Mouse (Mus musculus) frontal cortex, adult (tissue): ENCODE results near the gene Gm14214.

ENCODE experiments used
- ATAC-seq: cut with Nextera tagmentation; 2 replicates; pipeline ENCODE4 v1.9.2; 2017; ENCODE audit warnings: mild to moderate bottlenecking, moderate library complexity, mixed read lengths; ENCODE audit not compliant: low TSS enrichment

The Gm14214 gene

GRCm38 (mm10) chr2:154776496-154776895, 6.7 kb upstream of the Gm14214 start:
- no peak for ATAC-seq

DNA sequence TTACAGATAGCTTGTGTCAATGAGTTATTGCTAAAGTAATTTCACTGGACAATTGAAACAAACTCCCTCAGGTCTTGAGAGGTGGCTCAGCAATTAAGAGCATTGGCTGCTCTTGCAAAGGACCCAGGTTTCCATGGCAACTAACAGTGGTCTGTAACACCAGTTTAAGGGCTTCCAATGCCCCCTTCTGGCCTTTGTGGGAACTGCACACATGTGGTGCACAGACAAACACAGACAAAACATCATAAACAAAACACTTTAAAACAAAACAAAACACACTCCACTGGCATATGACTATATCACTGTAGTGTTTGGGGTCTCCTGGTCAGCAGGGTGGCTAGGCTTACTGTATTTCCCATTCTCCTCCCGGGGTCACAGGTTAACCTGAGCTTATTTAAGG, 4.2 kb upstream of the Gm14214 start:
- no peak for ATAC-seq

DNA sequence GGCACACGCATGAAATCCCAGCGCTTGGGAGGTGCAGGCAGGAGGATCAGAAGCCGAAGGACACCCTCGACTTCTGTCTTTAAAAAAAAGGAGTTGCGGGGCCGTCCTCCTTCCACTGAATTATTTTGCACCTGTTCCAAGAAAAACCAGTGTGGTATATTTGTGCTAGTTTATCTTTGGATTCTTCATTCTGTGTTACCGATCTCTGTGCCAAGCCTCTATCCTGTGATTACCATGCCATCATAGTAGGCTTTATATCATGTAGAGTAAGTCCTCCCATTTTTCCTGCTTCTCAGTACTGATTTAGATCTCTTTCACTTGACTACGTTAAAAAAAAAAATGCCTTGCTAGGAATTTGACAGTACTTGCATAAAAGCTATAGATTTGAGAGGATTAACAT, 1.8 kb upstream of the Gm14214 start:
- ATAC-seq: peak; percentile 59

- no peak for ATAC-seq
These were observed 2.8 kb downstream of the Gm14214 start for GRCm38 (mm10) chr2:154767051-154767450.

DNA sequence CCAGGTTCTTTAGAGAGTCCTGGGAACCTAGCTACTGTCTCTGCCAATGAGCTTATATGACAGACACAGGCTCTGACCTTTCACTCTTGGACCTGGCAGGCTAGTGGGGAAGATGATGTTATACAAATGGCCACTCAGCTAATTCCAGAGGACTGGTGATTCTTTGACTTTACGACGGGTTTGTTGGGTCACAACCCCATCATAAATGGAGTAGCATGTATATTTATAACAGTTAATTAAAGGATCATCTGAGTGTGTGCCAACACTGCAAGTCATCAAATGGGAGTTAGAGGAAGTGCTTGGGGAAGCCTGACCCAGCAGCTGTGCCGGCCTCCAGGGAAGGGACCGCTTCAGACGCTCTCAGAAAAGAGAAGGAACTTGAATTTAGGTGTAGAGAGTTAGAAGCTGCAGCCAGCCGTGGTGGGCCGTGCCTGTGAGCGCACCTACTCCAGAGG, 4.2 kb downstream of the Gm14214 start:
- no peak for ATAC-seq

DNA sequence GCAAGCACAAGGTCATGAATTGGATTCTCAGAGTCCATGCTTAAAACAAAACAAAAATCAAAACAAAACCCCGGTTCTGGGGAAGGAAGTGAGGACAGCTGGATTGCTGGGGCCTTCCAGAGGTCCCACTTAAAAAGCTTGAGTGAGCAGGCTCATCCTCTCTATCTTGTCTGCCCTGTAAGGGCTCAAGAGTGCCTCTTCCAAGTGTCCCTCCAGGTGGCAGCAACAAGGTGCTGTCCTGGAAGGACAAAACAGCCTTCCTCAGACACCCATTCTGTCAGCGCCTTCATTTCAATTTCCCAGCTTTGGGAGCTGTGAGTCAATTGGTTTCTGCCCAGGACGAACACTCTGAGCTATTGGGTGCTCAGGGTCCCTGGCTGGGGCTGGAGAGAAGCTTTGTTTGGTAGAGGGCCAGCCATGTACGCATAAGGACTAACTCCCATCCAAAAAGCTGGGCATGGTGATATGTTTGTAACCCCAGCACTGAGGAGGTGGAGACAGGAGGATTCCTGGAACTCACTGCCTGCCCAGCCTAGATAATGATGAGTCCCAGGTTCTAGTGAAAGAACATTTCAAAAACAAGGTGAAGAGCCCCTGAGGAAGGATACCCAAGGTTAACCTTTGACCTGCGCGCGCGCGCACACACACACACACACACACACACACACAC, 4.9 kb downstream of the Gm14214 start:
- ATAC-seq: no peak

GRCm38 (mm10) chr2:154763226-154763625, 6.6 kb downstream of the Gm14214 start:
- no peak for ATAC-seq

DNA sequence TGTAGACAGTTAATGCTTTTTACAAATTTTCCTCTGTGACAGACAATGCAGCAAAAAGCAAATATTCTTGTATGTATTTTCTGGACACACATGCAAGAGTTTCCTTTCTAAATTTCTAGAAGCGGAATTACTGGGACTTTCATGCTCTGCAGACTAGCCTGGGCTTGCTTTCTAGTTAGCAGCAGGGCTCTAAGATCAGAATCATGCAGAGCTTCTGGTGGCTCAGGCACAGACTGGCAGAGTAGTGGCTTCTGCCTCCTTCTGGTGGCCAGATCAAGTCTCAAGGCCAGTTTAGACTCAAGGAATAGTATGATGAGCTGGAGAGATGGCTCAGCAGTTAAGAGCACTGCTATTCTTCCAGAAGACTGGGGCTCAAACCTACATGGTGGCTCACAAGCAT, 11.4 kb downstream of the Gm14214 start:
- ATAC-seq: no peak

DNA sequence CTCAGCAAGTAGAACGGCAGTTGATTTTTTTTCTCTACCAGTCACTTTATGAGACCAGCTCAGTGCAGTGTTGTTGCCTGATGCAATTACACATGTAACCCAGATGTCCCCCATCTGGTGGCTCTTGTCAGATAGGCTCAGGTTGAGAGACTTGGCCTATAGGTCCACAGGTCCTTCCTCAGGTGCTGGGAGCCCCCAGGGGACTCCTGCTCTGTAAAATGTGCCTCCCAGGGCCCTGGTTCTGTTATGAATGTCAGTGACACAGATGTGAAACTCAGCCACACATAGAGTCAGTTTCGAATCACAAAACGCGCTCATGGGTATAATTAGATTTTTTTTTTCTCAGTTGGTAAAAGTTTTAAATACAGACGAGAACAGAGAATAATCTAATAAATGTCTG, 12.1 kb downstream of the Gm14214 start:
- no peak for ATAC-seq

GRCm38 (mm10) chr2:154755791-154756190, 14.0 kb downstream of the Gm14214 start:
- ATAC-seq: no peak

DNA sequence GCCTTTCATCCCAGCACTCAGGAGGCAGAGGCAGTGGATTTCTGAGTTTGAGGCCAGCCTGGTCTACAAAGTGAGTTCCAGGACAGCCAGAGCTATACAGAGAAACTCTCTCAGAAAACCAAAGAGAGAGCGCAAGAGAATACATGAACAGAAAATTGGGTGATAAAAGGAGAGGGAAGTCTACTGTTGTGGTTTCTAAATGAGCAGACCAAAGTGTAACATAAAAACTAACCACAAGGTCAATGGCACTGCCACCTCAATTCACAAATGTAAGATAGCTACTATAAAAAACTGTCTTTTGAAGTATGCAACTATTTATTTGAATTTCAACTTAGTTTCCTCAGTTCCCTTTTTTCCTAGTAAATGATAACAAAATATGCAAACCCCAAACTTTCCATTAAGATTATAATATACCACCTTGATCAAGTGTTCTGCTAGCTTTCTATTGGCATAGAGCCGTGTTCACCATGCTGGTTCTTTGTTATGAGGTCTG, 15.7 kb downstream of the Gm14214 start:
- no peak for ATAC-seq

DNA sequence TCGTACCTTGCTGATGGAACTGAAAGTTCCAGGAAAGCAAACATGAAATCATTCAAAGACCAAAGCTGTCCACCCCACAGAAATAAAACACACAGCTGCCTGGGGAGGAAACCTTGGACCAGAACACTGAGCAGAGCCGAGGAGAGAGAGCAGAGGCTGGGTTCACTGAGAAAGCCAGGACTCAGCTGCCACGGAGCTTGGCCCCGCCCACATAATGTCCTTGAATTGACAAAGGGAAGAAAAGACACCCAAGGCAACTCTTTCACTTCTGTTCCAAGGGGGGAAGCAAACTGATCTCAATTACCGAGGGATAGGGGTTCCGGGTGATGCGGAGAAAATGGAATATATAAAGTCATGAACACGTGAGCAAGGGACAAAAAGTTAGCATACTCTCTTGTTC, 17.9 kb downstream of the Gm14214 start:
- ATAC-seq: no peak

DNA sequence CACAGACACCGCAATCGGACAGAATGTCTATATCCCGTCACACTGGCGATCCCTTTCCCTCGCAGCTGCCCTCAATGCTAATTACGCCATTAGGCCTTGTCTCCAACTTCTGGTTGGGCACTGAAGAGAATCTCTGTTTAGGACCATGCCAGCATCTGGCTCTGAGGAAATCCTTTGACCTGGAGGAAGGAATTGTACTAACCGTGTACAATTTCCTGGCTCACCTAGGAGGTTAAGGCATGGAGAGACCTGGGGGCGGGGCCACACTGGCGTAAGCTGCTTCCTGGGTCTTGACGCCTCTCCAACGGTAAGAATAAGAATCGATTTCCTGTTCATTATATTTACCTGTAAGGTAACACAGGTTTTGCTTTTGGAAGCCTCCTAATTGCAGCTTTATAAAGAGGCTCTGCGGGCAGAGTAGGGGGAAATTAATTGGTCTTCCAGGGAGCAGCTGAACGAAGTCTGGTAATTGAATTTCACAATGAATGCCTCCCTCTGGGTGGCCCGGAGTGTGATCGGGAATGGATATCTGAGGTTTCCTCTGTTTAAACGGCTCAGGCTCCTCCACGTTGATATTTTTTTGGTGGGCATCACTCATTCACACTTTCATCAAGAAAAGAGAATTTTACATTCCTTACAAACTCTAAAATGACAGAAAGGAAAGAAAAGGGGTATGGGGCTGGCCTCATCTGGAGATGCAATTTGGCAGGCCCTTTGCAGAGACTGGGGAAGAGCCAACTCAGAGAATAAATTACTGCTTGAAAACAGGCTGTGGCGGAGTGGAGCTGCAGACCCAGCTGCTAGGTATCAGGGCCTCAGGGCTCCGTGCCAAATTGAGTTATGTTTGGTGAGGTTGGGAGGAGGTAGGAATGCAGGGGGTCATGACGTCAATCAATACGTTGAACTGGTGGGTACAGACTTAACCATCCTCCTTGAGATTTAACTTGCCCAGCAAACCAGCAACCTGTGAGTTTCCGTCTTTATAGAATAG, 20.5 kb downstream of the Gm14214 start:
- no peak for ATAC-seq

GRCm38 (mm10) chr2:154748383-154748782, 21.4 kb downstream of the Gm14214 start:
- no peak for ATAC-seq

DNA sequence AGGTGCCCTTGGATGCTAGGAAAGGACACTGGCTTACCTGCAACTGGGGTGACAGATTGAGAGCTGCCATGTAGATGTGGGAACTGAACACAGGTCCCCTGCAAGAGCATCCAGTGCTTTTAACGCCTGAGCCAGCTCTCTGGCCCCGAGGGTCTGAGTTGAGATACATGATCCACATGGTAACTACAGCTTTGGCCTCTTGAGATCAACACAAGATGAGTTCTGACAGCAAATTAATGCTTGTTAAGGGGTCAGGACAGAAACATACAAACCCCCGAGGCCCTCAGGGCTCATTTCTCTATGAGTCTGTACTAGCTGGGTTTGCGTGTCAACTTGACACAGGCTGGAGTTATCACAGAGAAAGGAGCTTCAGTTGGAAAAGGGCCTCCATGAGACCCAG, 25.9 kb downstream of the Gm14214 start:
- no peak for ATAC-seq

GRCm38 (mm10) chr2:154742911-154743819, 26.7 kb downstream of the Gm14214 start:
- ATAC-seq: no peak

- ATAC-seq: no peak
These were observed 31.2 kb downstream of the Gm14214 start for GRCm38 (mm10) chr2:154738621-154739020.

DNA sequence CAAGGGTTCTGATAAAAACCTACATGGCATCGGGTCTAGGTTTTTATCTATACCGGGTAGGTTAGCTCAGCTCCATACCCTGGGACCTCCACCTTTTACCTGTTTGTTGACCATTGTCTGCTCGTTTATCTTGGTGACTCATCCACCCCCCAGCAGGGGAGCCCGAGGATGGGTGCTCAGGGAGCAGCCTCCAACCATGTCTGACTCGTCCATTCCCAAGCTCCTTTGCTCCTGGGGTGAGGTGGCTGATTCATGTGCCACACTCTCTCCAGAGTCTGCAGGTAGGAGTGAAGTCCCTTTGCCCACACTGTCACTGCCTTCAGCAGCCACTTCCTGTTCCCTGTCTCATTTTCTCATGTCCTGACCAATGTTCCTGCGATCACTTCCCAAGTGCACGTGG, 33.8 kb downstream of the Gm14214 start:
- ATAC-seq: no peak

DNA sequence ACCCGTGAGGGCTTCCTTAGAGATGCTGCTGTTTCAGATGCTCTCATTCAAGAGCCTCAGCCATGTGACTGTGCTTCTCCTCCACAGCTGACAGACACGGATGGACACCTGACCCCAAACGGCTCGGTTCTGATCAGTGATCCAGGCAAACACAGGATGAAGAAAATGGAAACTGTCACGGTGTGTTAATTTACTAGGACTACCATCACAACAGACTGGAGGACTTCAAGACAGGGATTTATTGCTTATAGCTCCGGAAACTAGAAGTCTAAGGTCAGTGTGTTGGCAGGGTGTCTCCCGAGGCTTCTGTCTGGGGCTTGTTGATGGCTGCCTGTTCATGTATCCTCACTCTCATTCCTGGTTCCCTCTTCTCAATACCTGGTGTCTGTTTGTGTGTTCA, 34.4 kb downstream of the Gm14214 start:
- no peak for ATAC-seq

GRCm38 (mm10) chr2:154734977-154735376, 34.9 kb downstream of the Gm14214 start:
- no peak for ATAC-seq

GRCm38 (mm10) chr2:154732503-154733141, 37.2 kb downstream of the Gm14214 start:
- ATAC-seq: no peak
